Mouse (Mus musculus): ENCODE data around the gene Cd2bp2. TPM values are rescaled to one million over a fixed set of nuclear protein-coding genes. Genes with fewer than 3 reads are reported as not detected.

The Cd2bp2 gene
- polyA plus RNA-seq, 1 experiment: 27.8 TPM

DNA sequence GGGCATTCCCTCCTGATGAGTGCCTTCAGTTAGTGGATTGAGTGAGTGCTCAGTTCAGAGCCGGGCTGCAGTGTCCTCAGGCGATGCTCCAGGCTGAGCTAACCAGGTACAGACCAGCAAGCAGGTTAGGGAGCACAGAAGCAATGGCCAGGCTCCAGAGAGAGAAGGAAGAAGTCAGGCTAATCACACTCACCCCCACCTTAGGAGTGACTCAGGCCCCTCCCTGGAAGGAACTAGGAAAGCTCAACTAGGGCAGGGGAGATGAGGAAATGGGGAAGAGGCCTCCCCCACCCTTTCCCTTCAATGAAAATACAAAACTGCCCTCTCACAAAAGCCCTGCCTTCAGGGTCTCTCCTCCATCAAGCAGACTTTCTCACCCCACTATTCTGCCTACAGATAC lies 10.8 kb upstream of the Cd2bp2 start:
- Histone ChIP-seq H3K4me1 (ENCODE audit: control insufficient read depth, insufficient read depth, low read length) (peaks cover 11% of the 10 kb centered on the region), H3K27me3 (ENCODE audit: control insufficient read depth, insufficient read depth, low read length) (no peaks in the 10 kb centered on the region), H3K27ac (ENCODE audit: control insufficient read depth, insufficient read depth, low read depth, low read length) (no peak overlapping the region), H3K4me3 (ENCODE audit: control insufficient read depth, low read depth, low read length) (no peak overlapping the region), H3K36me3 (ENCODE audit: control insufficient read depth, insufficient read depth, low read length) (no peaks in the 10 kb centered on the region)
- no peak for TF ChIP-seq CTCF (IDR thresholded peaks at IDR 0.05; ENCODE audit: control insufficient read depth, insufficient read depth, insufficient replicate concordance, low read depth, low read length)
- TF ChIP-seq POLR2A (IDR thresholded peaks at IDR 0.05; ENCODE audit: control insufficient read depth, low read depth, low read length): no peak

DNA sequence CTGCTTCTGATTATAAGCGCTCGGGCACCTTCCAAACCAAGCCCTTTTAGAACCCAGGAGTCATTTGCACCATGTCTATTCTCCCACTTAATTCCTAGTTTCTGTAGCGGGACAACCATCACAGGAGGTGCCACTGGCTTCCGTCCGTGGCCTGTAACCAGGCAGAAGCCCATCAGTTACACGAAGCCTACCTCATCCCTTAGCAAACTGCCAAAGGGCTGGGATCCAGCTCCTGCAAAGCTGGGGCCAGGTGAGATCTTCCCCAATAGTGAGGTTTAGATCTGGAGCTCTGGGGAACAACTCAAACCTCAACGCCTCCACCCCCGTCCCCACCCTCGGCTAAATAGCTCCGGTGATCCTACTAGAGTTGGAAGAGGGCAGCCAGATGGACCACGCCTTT lies 634 bp upstream of the Cd2bp2 start:
- H3K36me3 ChIP-seq (ENCODE audit: control insufficient read depth, insufficient read depth, low read length): peaks cover 4% of the 10 kb centered on the region; the same call in 1 of the 2 replicates
- peak overlapping the region; percentile 78 for H3K27ac ChIP-seq (ENCODE audit: control insufficient read depth, insufficient read depth, low read depth, low read length)
- TF ChIP-seq POLR2A (IDR thresholded peaks at IDR 0.05; ENCODE audit: control insufficient read depth, low read depth, low read length) (no peak), CTCF (IDR thresholded peaks at IDR 0.05; ENCODE audit: control insufficient read depth, insufficient read depth, insufficient replicate concordance, low read depth, low read length) (no peak)
- peaks cover 10% of the 10 kb centered on the region for H3K4me1 ChIP-seq (ENCODE audit: control insufficient read depth, insufficient read depth, low read length)
- H3K4me3 ChIP-seq (ENCODE audit: control insufficient read depth, low read depth, low read length): peak overlapping the region; percentile 96
- no peaks in the 10 kb centered on the region for H3K27me3 ChIP-seq (ENCODE audit: control insufficient read depth, insufficient read depth, low read length)

DNA sequence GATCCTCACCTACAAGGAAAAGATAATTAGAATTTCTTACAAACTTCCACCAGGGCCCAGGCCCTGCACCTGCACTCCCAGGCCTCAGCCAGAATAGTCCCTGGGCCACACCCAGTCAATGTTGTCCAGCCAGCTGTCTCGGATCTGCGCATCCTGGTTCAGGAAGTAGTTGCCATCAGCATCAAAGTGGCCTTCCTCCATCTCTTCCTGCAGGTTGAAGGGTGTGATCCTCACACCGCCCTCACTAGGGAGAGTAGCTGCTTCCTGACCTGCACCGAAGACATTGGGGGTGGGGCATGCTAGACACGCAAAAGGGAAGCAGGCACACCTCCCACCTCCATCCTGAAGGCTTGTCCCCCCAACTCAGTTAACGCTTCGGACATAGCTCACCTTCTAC lies 1.2 kb downstream of the Cd2bp2 start:
- Histone ChIP-seq H3K27ac (ENCODE audit: control insufficient read depth, insufficient read depth, low read depth, low read length) (no peak overlapping the region), H3K4me1 (ENCODE audit: control insufficient read depth, insufficient read depth, low read length) (peaks cover 10% of the 10 kb centered on the region), H3K27me3 (ENCODE audit: control insufficient read depth, insufficient read depth, low read length) (no peaks in the 10 kb centered on the region), H3K4me3 (ENCODE audit: control insufficient read depth, low read depth, low read length) (peak overlapping the region; percentile 0), H3K36me3 (ENCODE audit: control insufficient read depth, insufficient read depth, low read length) (peaks cover 4% of the 10 kb centered on the region; the same call in 1 of the 2 replicates)
- no peak for TF ChIP-seq CTCF (IDR thresholded peaks at IDR 0.05; ENCODE audit: control insufficient read depth, insufficient read depth, insufficient replicate concordance, low read depth, low read length)

DNA sequence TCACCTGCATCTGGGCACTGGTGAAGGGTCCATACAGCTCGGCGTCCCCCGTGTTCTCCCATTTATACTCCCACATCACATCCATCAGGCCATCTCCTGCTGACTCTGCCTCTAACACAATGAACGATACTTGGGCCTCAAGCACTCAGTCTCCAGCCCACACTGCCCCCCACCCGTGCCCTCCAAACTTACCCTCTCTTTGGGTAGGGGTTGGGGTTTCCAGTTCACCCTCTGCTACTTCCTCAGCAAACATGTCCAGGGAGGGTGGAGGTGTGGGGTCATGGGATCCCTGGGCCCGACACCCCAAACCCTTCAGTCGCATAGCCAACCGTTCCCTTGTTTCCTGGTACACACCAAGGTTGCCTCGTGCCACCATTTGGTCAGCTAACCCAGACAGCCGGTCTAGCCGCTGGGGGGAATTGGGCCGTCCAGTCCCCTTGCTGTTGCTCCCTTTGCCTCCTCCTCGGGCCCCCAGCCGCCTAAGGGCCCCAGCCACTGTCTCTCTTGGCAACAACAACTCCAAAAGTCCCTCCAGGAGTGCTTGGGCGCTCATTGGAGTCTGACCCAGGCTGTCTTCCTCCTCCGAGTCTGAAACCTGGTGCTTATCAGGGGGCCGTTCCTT lies 1.7 kb downstream of the Cd2bp2 start:
- Histone ChIP-seq H3K4me1 (ENCODE audit: control insufficient read depth, insufficient read depth, low read length) (peaks cover 10% of the 10 kb centered on the region), H3K4me3 (ENCODE audit: control insufficient read depth, low read depth, low read length) (no peak overlapping the region), H3K36me3 (ENCODE audit: control insufficient read depth, insufficient read depth, low read length) (peaks cover 4% of the 10 kb centered on the region; the same call in 1 of the 2 replicates), H3K27me3 (ENCODE audit: control insufficient read depth, insufficient read depth, low read length) (no peaks in the 10 kb centered on the region), H3K27ac (ENCODE audit: control insufficient read depth, insufficient read depth, low read depth, low read length) (no peak overlapping the region)
- no peak for TF ChIP-seq CTCF (IDR thresholded peaks at IDR 0.05; ENCODE audit: control insufficient read depth, insufficient read depth, insufficient replicate concordance, low read depth, low read length)
- no peak for TF ChIP-seq POLR2A (IDR thresholded peaks at IDR 0.05; ENCODE audit: control insufficient read depth, low read depth, low read length)

DNA sequence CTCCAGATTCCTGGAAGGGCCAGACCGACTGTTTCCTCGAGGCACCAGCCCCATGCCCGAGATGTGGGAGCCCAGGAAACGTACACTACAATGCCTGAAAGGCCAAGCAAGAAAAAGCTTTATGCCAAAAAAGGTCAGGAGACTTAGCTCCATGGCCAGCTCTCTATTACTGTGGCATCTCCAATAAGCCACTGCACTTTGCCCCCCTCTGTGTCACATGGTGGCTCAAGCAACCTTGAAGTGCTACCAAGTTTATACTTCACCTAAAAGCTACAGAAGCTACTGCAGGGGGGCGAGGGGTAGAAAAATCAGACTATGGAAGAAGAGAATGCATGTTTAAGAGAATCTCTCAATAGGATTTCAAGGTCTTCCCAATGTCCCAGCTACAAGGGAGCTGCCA lies 2.9 kb downstream of the Cd2bp2 start:
- H3K27me3 ChIP-seq (ENCODE audit: control insufficient read depth, insufficient read depth, low read length): no peaks in the 10 kb centered on the region
- no peak overlapping the region for H3K4me3 ChIP-seq (ENCODE audit: control insufficient read depth, low read depth, low read length)
- H3K36me3 ChIP-seq (ENCODE audit: control insufficient read depth, insufficient read depth, low read length): peaks cover 4% of the 10 kb centered on the region; the same call in 1 of the 2 replicates
- TF ChIP-seq POLR2A (IDR thresholded peaks at IDR 0.05; ENCODE audit: control insufficient read depth, low read depth, low read length) (no peak), CTCF (IDR thresholded peaks at IDR 0.05; ENCODE audit: control insufficient read depth, insufficient read depth, insufficient replicate concordance, low read depth, low read length) (no peak)
- no peak overlapping the region for H3K27ac ChIP-seq (ENCODE audit: control insufficient read depth, insufficient read depth, low read depth, low read length)
- peaks cover 10% of the 10 kb centered on the region for H3K4me1 ChIP-seq (ENCODE audit: control insufficient read depth, insufficient read depth, low read length)

DNA sequence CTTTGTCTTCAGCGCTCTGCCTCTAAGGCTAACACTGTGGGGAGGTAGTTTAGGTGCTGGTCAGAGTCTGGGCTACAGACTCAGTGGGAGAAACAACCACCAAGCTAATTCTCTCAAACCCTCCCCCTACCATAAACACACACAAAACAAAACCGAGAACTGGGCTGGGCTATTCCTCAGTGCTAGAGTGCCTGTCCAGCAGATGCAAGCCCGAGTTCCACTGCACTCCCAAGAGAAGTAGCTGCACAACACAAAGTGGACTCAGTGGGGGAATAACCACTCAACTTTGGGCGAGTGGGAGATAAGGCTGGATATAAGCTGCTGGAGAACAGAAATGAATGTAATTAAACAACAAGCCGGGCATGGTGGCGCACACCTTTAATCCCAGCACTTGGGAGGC lies 5.2 kb downstream of the Cd2bp2 start:
- peaks cover 4% of the 10 kb centered on the region; the same call in 1 of the 2 replicates for H3K36me3 ChIP-seq (ENCODE audit: control insufficient read depth, insufficient read depth, low read length)
- no peak overlapping the region for H3K27ac ChIP-seq (ENCODE audit: control insufficient read depth, insufficient read depth, low read depth, low read length)
- H3K4me1 ChIP-seq (ENCODE audit: control insufficient read depth, insufficient read depth, low read length): peaks cover 6% of the 10 kb centered on the region
- H3K4me3 ChIP-seq (ENCODE audit: control insufficient read depth, low read depth, low read length): no peak overlapping the region
- TF ChIP-seq POLR2A (IDR thresholded peaks at IDR 0.05; ENCODE audit: control insufficient read depth, low read depth, low read length) (no peak), CTCF (IDR thresholded peaks at IDR 0.05; ENCODE audit: control insufficient read depth, insufficient read depth, insufficient replicate concordance, low read depth, low read length) (no peak)
- H3K27me3 ChIP-seq (ENCODE audit: control insufficient read depth, insufficient read depth, low read length): no peaks in the 10 kb centered on the region

DNA sequence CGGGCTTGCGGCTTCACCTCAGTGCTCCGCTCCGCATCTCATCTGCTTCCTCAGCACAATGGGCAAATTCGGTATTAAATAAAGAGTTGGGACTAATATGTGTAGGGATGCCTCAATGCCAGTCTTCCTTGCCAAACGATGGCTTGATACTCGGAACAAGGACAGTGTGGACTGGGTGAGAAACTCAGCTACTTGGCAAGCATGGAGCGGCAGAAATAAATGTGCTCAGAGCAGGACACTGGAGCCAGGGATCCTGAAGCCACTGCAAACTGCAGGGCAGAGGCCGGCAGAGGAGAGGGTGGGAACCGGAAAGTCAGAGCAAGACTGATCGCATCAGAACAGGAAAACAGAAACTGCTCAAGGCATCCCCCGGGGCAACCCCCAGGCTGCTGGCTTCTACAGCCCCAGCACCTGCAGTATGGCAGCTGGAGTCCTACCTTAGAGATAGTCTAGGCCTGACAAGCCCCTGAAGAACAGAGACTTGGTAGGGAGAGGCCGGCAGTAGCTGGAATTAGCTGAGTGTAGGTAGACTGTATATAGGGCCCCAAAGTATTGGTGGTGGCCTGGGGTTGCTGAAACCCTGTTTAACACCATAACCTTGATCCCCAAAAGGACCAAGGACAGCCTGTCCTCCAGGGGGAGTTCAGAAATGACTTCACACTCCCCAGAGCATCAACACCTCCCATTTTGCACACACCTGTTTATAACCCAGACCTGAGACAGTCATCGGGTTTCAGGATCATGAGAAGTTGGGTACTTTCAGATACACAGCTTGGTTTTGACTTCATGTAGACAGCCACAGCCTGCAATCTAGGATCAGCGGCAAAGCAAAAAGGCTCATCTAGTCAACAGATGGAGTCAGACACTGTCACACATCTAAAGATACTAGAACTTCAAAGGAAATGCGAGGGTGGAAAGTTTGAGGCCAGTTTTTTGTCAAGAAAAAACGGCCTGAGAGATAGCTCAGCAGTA lies 7.3 kb downstream of the Cd2bp2 start:
- peaks cover 4% of the 10 kb centered on the region; the same call in 1 of the 2 replicates for H3K36me3 ChIP-seq (ENCODE audit: control insufficient read depth, insufficient read depth, low read length)
- no peak overlapping the region for H3K4me3 ChIP-seq (ENCODE audit: control insufficient read depth, low read depth, low read length)
- no peak overlapping the region for H3K27ac ChIP-seq (ENCODE audit: control insufficient read depth, insufficient read depth, low read depth, low read length)
- TF ChIP-seq CTCF (IDR thresholded peaks at IDR 0.05; ENCODE audit: control insufficient read depth, insufficient read depth, insufficient replicate concordance, low read depth, low read length): no peak
- no peak for TF ChIP-seq POLR2A (IDR thresholded peaks at IDR 0.05; ENCODE audit: control insufficient read depth, low read depth, low read length)
- no peaks in the 10 kb centered on the region for H3K27me3 ChIP-seq (ENCODE audit: control insufficient read depth, insufficient read depth, low read length)
- no peaks in the 10 kb centered on the region for H3K4me1 ChIP-seq (ENCODE audit: control insufficient read depth, insufficient read depth, low read length)
